Mouse (Mus musculus) heart, adult 2 months (tissue): ENCODE data around the gene Trappc3. TPM values are rescaled to one million over a fixed set of nuclear protein-coding genes. Genes with fewer than 3 reads are reported as not detected.

Experiments used
- DNase-seq, 2 experiments: peaks; one replicate each; pipeline ENCODE4 v3.0.0; 2021
- H3K27ac ChIP-seq: fragments of 200-600 bp; 2 replicates; pipeline ENCODE4 v1.8.1; 2022
- H3K27me3 ChIP-seq: fragments of 200-500 bp; 2 replicates; pipeline ENCODE4 v1.6.1; 2012; ENCODE audit warnings: mild to moderate bottlenecking, low read length, inconsistent platforms, mixed read lengths; ENCODE audit not compliant: control insufficient read depth, insufficient read depth
- H3K36me3 ChIP-seq: fragments of 200-500 bp; 2 replicates; pipeline ENCODE4 v1.6.1; 2012; ENCODE audit warnings: low read length, inconsistent platforms; ENCODE audit not compliant: control insufficient read depth, insufficient read depth
- H3K4me1 ChIP-seq: fragments of 200-500 bp; 2 replicates; pipeline ENCODE4 v1.6.1; 2011; ENCODE audit warnings: low read length; ENCODE audit not compliant: control insufficient read depth, insufficient read depth
- H3K4me3 ChIP-seq: fragments of 200-600 bp; 2 replicates; pipeline ENCODE4 v1.8.1; 2022
- H3K79me2 ChIP-seq: fragments of 200-500 bp; replicated peaks from 2 replicates; pipeline ENCODE4 v1.6.1; 2012; ENCODE audit warnings: mild to moderate bottlenecking, inconsistent platforms, low read length, moderate library complexity, mixed read lengths; ENCODE audit not compliant: control insufficient read depth, insufficient read depth
- H3K9ac ChIP-seq: fragments of 200-500 bp; 2 replicates; pipeline ENCODE4 v1.6.1; 2012; ENCODE audit warnings: low read depth, mild to moderate bottlenecking, control low read depth, inconsistent platforms, low read length, mixed read lengths
- CTCF ChIP-seq: fragments of 200-600 bp; IDR thresholded peaks from 2 replicates; pipeline ENCODE4 v1.8.1; 2022; ENCODE audit warnings: antibody characterized with exemption, mild to moderate bottlenecking, moderate library complexity
- EP300 ChIP-seq: fragments of 200-500 bp; IDR thresholded peaks from 2 replicates; pipeline ENCODE4 v1.6.1; 2011; ENCODE audit warnings: low read depth, low read length, control low read depth; ENCODE audit not compliant: insufficient read depth
- POLR2A ChIP-seq: fragments of 200-500 bp; IDR thresholded peaks from 2 replicates; pipeline ENCODE4 v1.6.1; 2011; ENCODE audit warnings: mild to moderate bottlenecking, low read depth, low read length, control low read depth; ENCODE audit not compliant: insufficient read depth
- WGBS: fragments of 180-500 bp; shearing (Covaris S2); methylation state at CpG from one replicate; pipeline ENCODE4 v1.1.7; 2018; 5-methylcytosine and 5-hydroxymethylcytosine counted together
- intact Hi-C: fragments of 180-260 bp; cut with DNase I; formaldehyde crosslinking; loops from one replicate; pipeline ENCODE4 v1.15.1; 2025
- polyA plus RNA-seq: library from polyadenylated mRNA; depleted of rRNA; stranded (reverse); fragments of >200 nt; gene quantifications from 2 replicates; pipeline ENCODE4 v1.2.3, GENCODE M21; 2012
- total RNA-seq, 2 experiments: library from RNA; stranded (reverse); gene quantifications; 2 replicates each; pipeline ENCODE4 v1.2.3; 2021

Trappc3 gene
- total and polyA plus RNA-seq, 3 experiments, result 41.0 to 49.5 (median 46.3) TPM

DNA sequence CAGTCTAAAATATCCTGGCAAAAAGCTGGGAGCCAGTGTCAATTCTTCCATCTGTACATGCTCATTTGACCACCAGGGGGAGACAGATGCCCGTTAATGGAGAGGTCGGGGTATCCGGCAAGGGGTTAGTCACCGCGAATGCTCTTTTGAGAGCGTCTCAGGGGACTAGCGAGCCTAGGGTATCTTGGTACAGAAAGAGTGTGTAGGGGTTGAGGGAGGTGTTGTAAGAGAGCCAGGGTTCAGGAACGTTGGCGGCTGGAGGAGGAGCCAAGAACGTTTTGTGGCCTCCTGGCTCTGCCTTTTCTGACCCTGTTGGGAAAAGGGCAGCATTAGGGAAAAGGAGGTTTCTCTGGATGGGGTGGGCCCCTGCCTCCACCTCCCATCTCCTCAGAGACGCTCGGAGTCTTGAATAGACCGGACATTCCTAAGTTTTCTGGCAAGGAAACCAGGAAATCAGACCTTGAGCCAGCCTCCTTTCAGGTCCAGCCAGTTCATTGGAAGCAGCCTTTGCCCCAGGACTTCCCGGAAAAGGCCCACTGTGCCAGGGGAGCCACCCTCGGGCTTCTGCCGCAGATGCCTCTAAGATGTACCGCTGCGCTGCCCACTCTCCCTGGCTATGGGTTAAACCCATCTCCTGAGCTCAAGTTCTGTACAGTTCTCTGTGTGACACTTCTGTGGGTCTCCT lies 34.9 kb upstream of the Trappc3 start:
- peak overlapping the region; percentile 50 for H3K4me3 ChIP-seq
- H3K27ac ChIP-seq, result peak overlapping the region; percentile 88
- H3K79me2 ChIP-seq, result no peaks in the 10 kb centered on the region
- H3K9ac ChIP-seq, result peak overlapping the region; percentile 26
- peak; percentile 88 to 89 for DNase-seq
- no peaks in the 10 kb centered on the region for H3K27me3 ChIP-seq
- intact Hi-C loops, result loop anchor here (1.0 to 2.0 kb wide), 4 partner anchors 24 to 83 kb away; partner anchors contain the start of gene Thrap3
- peak; percentile 94 for TF ChIP-seq EP300
- TF ChIP-seq CTCF, result peak; percentile 96
- TF ChIP-seq POLR2A, result peak; percentile 58; the same call in 1 of the 2 replicates
- 2% methylated on average over 18 of the region's 18 CpGs for WGBS
- peaks cover 5% of the 10 kb centered on the region for H3K4me1 ChIP-seq
- no peaks in the 10 kb centered on the region for H3K36me3 ChIP-seq

DNA sequence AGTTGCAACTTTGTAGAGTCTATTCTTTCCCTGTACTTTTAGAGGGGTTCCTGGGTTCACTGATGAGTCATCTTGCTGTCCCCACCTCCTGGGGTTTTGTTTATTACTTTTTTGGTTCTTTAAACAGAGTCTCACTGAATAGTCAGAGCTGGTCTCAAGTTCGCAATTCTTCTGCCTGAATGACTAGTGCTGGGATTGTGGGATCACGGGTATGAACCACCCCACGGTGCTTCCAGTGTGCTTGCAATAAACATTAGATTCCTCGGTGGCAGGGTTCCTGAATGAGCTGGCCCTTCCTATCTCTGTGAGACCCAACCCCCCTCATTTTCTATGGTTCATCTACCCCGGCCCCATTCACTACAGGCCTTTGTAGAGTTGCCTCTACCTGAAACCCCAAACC lies 34.0 kb upstream of the Trappc3 start:
- no peak for TF ChIP-seq CTCF
- no peak for TF ChIP-seq EP300
- no peak for TF ChIP-seq POLR2A
- Histone ChIP-seq H3K4me3 (no peak overlapping the region), H3K36me3 (no peaks in the 10 kb centered on the region), H3K27ac (peak overlapping the region; percentile 88), H3K4me1 (peaks cover 5% of the 10 kb centered on the region), H3K9ac (no peak overlapping the region), H3K27me3 (no peaks in the 10 kb centered on the region), H3K79me2 (no peaks in the 10 kb centered on the region)
- WGBS, result 27% methylated on average over 5 of the region's 5 CpGs
- DNase-seq, result peak in 1 of 2 experiments; percentile 23
- intact Hi-C loops, result no loop called here

DNA sequence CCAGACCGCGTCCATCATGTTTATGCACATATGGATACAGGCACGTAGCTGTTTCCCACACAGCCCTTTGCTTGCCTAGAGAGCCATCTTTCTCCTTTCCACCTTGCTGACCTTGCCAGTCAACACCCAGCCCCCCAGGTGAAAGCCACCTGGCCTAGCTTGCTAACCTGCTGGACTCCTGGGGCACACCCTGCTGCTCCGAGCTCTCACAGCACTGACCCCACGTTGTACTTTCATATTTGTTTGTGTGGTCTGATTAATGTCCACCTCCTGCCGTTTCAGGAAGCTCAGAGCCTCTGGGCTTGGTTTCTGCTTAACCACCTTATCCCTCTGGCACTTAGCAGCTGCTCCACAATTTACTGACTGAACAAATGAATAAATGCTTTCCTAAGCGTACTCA lies 32.2 kb upstream of the Trappc3 start:
- intact Hi-C loops, result no loop called here
- TF ChIP-seq CTCF (no peak), POLR2A (no peak), EP300 (no peak)
- Histone ChIP-seq H3K9ac (no peak overlapping the region), H3K27me3 (no peaks in the 10 kb centered on the region), H3K79me2 (no peaks in the 10 kb centered on the region), H3K4me1 (peaks cover 5% of the 10 kb centered on the region), H3K27ac (no peak overlapping the region), H3K4me3 (no peak overlapping the region), H3K36me3 (no peaks in the 10 kb centered on the region)
- no peak for DNase-seq
- WGBS, result 62% methylated on average over 7 of the region's 7 CpGs

DNA sequence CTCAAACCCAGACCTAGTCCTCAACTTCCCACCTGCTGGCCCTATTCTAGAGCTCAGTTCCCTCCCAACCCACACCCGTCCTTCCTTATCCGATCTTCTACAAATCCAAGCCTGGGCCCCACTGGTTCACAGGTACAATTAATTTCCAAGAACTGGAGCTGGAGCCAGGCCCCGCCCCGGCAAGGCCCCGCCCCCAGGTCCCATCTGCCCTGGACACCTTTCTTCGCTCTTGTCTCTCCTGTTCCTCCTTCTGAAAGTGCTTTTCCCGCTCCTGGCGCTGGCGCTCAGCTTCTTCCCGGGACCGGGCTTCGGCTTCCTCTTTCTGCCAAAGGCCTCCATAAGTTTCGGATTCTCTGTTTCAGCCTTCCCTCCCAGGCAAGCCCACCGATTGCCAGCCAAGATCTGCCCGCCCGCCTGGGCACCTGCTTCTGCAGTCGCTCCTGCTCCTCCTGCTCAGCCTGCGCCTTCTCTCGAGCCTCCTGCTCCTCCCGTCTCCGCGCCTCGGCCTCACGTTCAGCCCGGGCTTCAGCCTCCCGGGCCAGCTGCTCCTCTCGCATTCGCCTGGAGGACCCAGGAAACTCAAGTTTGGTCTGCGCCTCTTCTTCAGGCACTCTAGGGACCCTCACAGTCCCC lies 28.3 kb upstream of the Trappc3 start:
- H3K79me2 ChIP-seq, result no peaks in the 10 kb centered on the region
- H3K9ac ChIP-seq, result no peak overlapping the region
- TF ChIP-seq CTCF, result no peak
- peak in 1 of 2 experiments; percentile 26 for DNase-seq
- no peaks in the 10 kb centered on the region for H3K27me3 ChIP-seq
- intact Hi-C loops, result no loop called here
- 90% methylated on average over 29 of the region's 29 CpGs for WGBS
- H3K4me3 ChIP-seq, result no peak overlapping the region
- H3K36me3 ChIP-seq, result peaks cover 10% of the 10 kb centered on the region
- peak overlapping the region; percentile 28 for H3K27ac ChIP-seq
- H3K4me1 ChIP-seq, result peaks cover 6% of the 10 kb centered on the region

DNA sequence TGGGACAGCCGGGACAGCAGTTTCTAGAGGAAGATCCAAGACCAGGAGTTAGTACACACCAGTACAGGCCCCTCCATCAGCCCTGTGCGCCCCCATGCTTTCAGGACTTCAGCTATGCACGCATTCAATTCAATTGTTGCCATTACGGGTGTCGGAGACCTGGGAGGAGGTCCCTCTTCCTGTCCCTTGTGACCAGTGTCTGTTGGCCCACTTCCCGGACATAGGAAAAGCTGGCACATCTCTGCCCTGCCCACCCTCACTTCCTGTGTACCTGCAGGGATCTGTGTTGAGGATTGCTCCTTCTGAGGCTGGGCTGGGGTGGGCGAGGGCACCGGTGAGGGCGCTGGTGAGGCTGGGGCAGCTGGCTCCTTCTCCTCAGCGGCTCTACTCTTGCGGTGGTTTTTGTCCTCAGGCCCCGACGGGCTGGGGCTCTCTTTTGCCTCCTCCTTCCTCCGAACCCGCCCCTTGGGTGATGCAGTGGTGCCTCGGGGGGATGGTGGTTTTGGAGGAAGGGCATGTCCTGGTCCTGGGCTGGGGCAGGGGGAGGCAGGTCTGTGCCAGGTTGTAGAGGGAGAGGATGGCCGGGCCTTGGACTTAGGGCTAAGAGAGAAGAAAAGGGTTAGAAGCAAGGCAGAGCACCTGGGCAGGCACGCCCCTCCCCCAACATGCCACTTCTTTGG lies 27.5 kb upstream of the Trappc3 start:
- peak overlapping the region; percentile 43 for H3K27ac ChIP-seq
- TF ChIP-seq CTCF (no peak), EP300 (no peak), POLR2A (no peak)
- intact Hi-C loops, result no loop called here
- 51% methylated on average over 18 of the region's 18 CpGs for WGBS
- no peaks in the 10 kb centered on the region for H3K27me3 ChIP-seq
- peaks cover 8% of the 10 kb centered on the region for H3K4me1 ChIP-seq
- peaks cover 16% of the 10 kb centered on the region for H3K36me3 ChIP-seq
- peak in 1 of 2 experiments; percentile 33 for DNase-seq
- H3K4me3 ChIP-seq, result no peak overlapping the region
- no peaks in the 10 kb centered on the region for H3K79me2 ChIP-seq
- H3K9ac ChIP-seq, result no peak overlapping the region

DNA sequence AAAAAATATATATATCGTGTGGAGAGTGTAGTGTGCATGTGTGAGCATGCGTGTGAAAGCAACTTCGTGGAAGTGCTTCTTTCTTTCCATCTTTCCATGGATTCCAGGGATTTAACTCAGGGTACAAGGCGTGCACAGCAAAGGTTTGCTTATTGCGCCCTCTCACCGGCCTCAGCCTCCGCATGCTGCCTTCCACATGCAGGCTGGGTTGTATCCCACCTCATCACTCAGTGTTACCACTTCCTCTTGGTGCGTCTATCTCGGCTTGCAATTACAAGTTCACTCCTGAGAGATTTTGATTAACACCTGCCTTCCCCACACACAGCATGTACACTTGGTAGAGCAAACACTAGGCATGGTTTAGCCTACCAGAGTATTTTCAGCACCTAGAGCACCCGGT lies 26.9 kb upstream of the Trappc3 start:
- WGBS, result 76% methylated on average over 10 of the region's 10 CpGs
- peaks cover 18% of the 10 kb centered on the region for H3K36me3 ChIP-seq
- no peak for DNase-seq
- no peak overlapping the region for H3K4me3 ChIP-seq
- H3K4me1 ChIP-seq, result peaks cover 8% of the 10 kb centered on the region
- no peaks in the 10 kb centered on the region for H3K79me2 ChIP-seq
- TF ChIP-seq POLR2A (no peak), CTCF (no peak), EP300 (no peak)
- H3K9ac ChIP-seq, result no peak overlapping the region
- no peaks in the 10 kb centered on the region for H3K27me3 ChIP-seq
- H3K27ac ChIP-seq, result no peak overlapping the region
- intact Hi-C loops, result no loop called here
